Mouse (Mus musculus) embryonic facial prominence, embryonic 12.5 days (tissue): ENCODE measurements around the gene Avl9. TPM values are rescaled to one million over a fixed set of nuclear protein-coding genes. Genes with fewer than 3 reads are reported as not detected.
A peak's percentile ranks its signal among the peaks of the same experiment; 100 is the strongest.

ENCODE experiments used
- ATAC-seq: fragments of 200-750 bp; cut with Nextera tagmentation; 2 replicates; pipeline ENCODE4 v1.8.0; 2017; ENCODE audit not compliant: insufficient number of reproducible peaks, insufficient read depth, low FRiP score, low TSS enrichment
- H3K27ac ChIP-seq: fragments of 300-500 bp; sonication (generic); 2 replicates; pipeline ENCODE4 v1.5.1; 2016; ENCODE audit warnings: mild to moderate bottlenecking
- H3K27me3 ChIP-seq: fragments of 300-500 bp; sonication (generic); 2 replicates; pipeline ENCODE4 v1.6.1; 2016; ENCODE audit warnings: mild to moderate bottlenecking, moderate library complexity
- H3K36me3 ChIP-seq: fragments of 300-500 bp; sonication (generic); 2 replicates; pipeline ENCODE4 v1.6.1; 2016; ENCODE audit warnings: mild to moderate bottlenecking
- H3K4me1 ChIP-seq: fragments of 300-500 bp; sonication (generic); 2 replicates; pipeline ENCODE4 v1.6.1; 2016
- H3K4me2 ChIP-seq: fragments of 300-500 bp; sonication (generic); replicated peaks from 2 replicates; pipeline ENCODE4 v1.6.1; 2016; ENCODE audit warnings: mild to moderate bottlenecking, moderate library complexity
- H3K4me3 ChIP-seq: fragments of 300-500 bp; sonication (generic); 2 replicates; pipeline ENCODE4 v1.5.1; 2016; ENCODE audit warnings: mild to moderate bottlenecking
- H3K9ac ChIP-seq: fragments of 300-500 bp; sonication (generic); 2 replicates; pipeline ENCODE4 v1.6.1; 2016; ENCODE audit warnings: mild to moderate bottlenecking, moderate library complexity
- H3K9me3 ChIP-seq: fragments of 300-500 bp; sonication (generic); 2 replicates; pipeline ENCODE4 v1.6.1; 2016; ENCODE audit warnings: mild to moderate bottlenecking, moderate library complexity
- WGBS: fragments of 180-500 bp; shearing (Covaris S2); methylation state at CpG from one replicate; pipeline ENCODE4 v1.1.7; 2016; 5-methylcytosine and 5-hydroxymethylcytosine counted together
- polyA plus RNA-seq: library from polyadenylated mRNA; unstranded; fragments of >200 nt; fragmentation: Nextera tagmentation; extraction: Ambion mirVana; gene quantifications from 2 replicates; pipeline ENCODE4 v1.2.1, GENCODE M21; 2016

Avl9 gene
- polyA plus RNA-seq, 1 experiment from 2014 or later, result 20.1 TPM

- H3K4me2 ChIP-seq, result no peak overlapping the region
- H3K36me3 ChIP-seq, result peaks cover 36% of the 10 kb centered on the region
- H3K9ac ChIP-seq, result no peak overlapping the region
- H3K9me3 ChIP-seq, result no peaks in the 10 kb centered on the region
- ATAC-seq, result no peak
- no peaks in the 10 kb centered on the region for H3K27me3 ChIP-seq
- no peaks in the 10 kb centered on the region for H3K4me1 ChIP-seq
- no peak overlapping the region for H3K27ac ChIP-seq
- 90% methylated on average over 3 of the region's 3 CpGs for WGBS
- H3K4me3 ChIP-seq, result no peak overlapping the region
These were observed 39.0 kb downstream of the Avl9 start for GRCm38 (mm10) chr6:56753719-56754118.

GRCm38 (mm10) chr6:56756117-56756516 is 41.4 kb downstream of the Avl9 start:
- Histone ChIP-seq H3K4me3 (no peak overlapping the region), H3K9me3 (no peaks in the 10 kb centered on the region), H3K27me3 (no peaks in the 10 kb centered on the region), H3K9ac (no peak overlapping the region), H3K4me1 (no peaks in the 10 kb centered on the region), H3K4me2 (no peak overlapping the region), H3K27ac (no peak overlapping the region), H3K36me3 (peaks cover 41% of the 10 kb centered on the region)
- WGBS, result 80% methylated on average over 1 of the region's 1 CpGs
- no peak for ATAC-seq

GRCm38 (mm10) chr6:56759324-56759723 is 44.6 kb downstream of the Avl9 start:
- H3K4me1 ChIP-seq, result no peaks in the 10 kb centered on the region
- H3K27ac ChIP-seq, result no peak overlapping the region
- peaks cover 47% of the 10 kb centered on the region for H3K36me3 ChIP-seq
- H3K9ac ChIP-seq, result no peak overlapping the region
- no peaks in the 10 kb centered on the region for H3K27me3 ChIP-seq
- no peak for ATAC-seq
- H3K4me3 ChIP-seq, result no peak overlapping the region
- H3K4me2 ChIP-seq, result no peak overlapping the region
- H3K9me3 ChIP-seq, result no peaks in the 10 kb centered on the region
- 100% methylated on average over 1 of the region's 1 CpGs for WGBS

- H3K27me3 ChIP-seq, result no peaks in the 10 kb centered on the region
- no peak overlapping the region for H3K4me2 ChIP-seq
- no peaks in the 10 kb centered on the region for H3K4me1 ChIP-seq
- 70% methylated on average over 3 of the region's 3 CpGs for WGBS
- no peak; the same call in 1 of the 2 replicates for ATAC-seq
- H3K27ac ChIP-seq, result no peak overlapping the region
- H3K36me3 ChIP-seq, result 0 out of 2 replicates have a peak, but pooled peaks cover 12% of the 10 kb centered on the region
- H3K9ac ChIP-seq, result no peak overlapping the region
- no peaks in the 10 kb centered on the region for H3K9me3 ChIP-seq
- H3K4me3 ChIP-seq, result no peak overlapping the region
These were observed 50.6 kb downstream of the Avl9 start for GRCm38 (mm10) chr6:56765265-56765664.

GRCm38 (mm10) chr6:56765696-56766095 is 51.0 kb downstream of the Avl9 start:
- ATAC-seq, result no peak
- no peaks in the 10 kb centered on the region for H3K4me1 ChIP-seq
- 0 out of 2 replicates have a peak, but pooled peaks cover 12% of the 10 kb centered on the region for H3K36me3 ChIP-seq
- no peak overlapping the region for H3K4me2 ChIP-seq
- no peak overlapping the region for H3K4me3 ChIP-seq
- WGBS, result 86% methylated on average over 4 of the region's 4 CpGs
- no peak overlapping the region for H3K27ac ChIP-seq
- no peak overlapping the region for H3K9ac ChIP-seq
- H3K9me3 ChIP-seq, result no peaks in the 10 kb centered on the region
- H3K27me3 ChIP-seq, result no peaks in the 10 kb centered on the region

- no peak for ATAC-seq
- WGBS, result 85% methylated on average over 3 of the region's 3 CpGs
- no peaks in the 10 kb centered on the region for H3K4me1 ChIP-seq
- no peak overlapping the region for H3K4me2 ChIP-seq
- no peak overlapping the region for H3K9ac ChIP-seq
- no peak overlapping the region for H3K27ac ChIP-seq
- peaks cover 47% of the 10 kb centered on the region for H3K36me3 ChIP-seq
- no peak overlapping the region for H3K4me3 ChIP-seq
- H3K9me3 ChIP-seq, result no peaks in the 10 kb centered on the region
- H3K27me3 ChIP-seq, result no peaks in the 10 kb centered on the region
These were observed 61.1 kb downstream of the Avl9 start for GRCm38 (mm10) chr6:56775816-56776215.

GRCm38 (mm10) chr6:56779636-56780035 is 64.9 kb downstream of the Avl9 start:
- no peaks in the 10 kb centered on the region for H3K4me1 ChIP-seq
- H3K36me3 ChIP-seq, result peaks cover 60% of the 10 kb centered on the region
- no peak for ATAC-seq
- no peaks in the 10 kb centered on the region for H3K27me3 ChIP-seq
- H3K27ac ChIP-seq, result no peak overlapping the region
- no peaks in the 10 kb centered on the region for H3K9me3 ChIP-seq
- WGBS, result 93% methylated on average over 5 of the region's 5 CpGs
- H3K4me2 ChIP-seq, result no peak overlapping the region
- no peak overlapping the region for H3K4me3 ChIP-seq
- no peak overlapping the region for H3K9ac ChIP-seq

GRCm38 (mm10) chr6:56783561-56784272 is 69.0 kb downstream of the Avl9 start:
- Histone ChIP-seq H3K36me3 (peaks cover 52% of the 10 kb centered on the region), H3K4me1 (no peaks in the 10 kb centered on the region), H3K9ac (no peak overlapping the region), H3K9me3 (no peaks in the 10 kb centered on the region), H3K27me3 (no peaks in the 10 kb centered on the region), H3K27ac (no peak overlapping the region), H3K4me2 (no peak overlapping the region), H3K4me3 (no peak overlapping the region)
- no peak for ATAC-seq
- 86% methylated on average over 4 of the region's 4 CpGs for WGBS

GRCm38 (mm10) chr6:56785068-56785467 is 70.4 kb downstream of the Avl9 start:
- Histone ChIP-seq H3K9me3 (no peaks in the 10 kb centered on the region), H3K4me2 (no peak overlapping the region), H3K4me3 (no peak overlapping the region), H3K36me3 (peaks cover 46% of the 10 kb centered on the region), H3K9ac (no peak overlapping the region), H3K27ac (no peak overlapping the region), H3K4me1 (no peaks in the 10 kb centered on the region), H3K27me3 (no peaks in the 10 kb centered on the region)
- ATAC-seq, result no peak
- 88% methylated on average over 5 of the region's 5 CpGs for WGBS

GRCm38 (mm10) chr6:56787668-56788067 is 73.0 kb downstream of the Avl9 start:
- no peak for ATAC-seq
- Histone ChIP-seq H3K36me3 (peaks cover 34% of the 10 kb centered on the region), H3K27ac (no peak overlapping the region), H3K4me1 (no peaks in the 10 kb centered on the region), H3K4me3 (no peak overlapping the region), H3K9ac (no peak overlapping the region), H3K4me2 (no peak overlapping the region), H3K9me3 (no peaks in the 10 kb centered on the region), H3K27me3 (no peaks in the 10 kb centered on the region)
- 95% methylated on average over 2 of the region's 2 CpGs for WGBS

GRCm38 (mm10) chr6:56789336-56789735 is 74.6 kb downstream of the Avl9 start:
- Histone ChIP-seq H3K4me3 (no peak overlapping the region), H3K4me1 (no peaks in the 10 kb centered on the region), H3K9me3 (no peaks in the 10 kb centered on the region), H3K9ac (no peak overlapping the region), H3K4me2 (no peak overlapping the region), H3K36me3 (peaks cover 23% of the 10 kb centered on the region), H3K27me3 (no peaks in the 10 kb centered on the region), H3K27ac (no peak overlapping the region)
- no peak for ATAC-seq
- 88% methylated on average over 3 of the region's 3 CpGs for WGBS

GRCm38 (mm10) chr6:56794834-56795233 is 80.1 kb downstream of the Avl9 start:
- H3K9ac ChIP-seq, result no peak overlapping the region
- H3K4me2 ChIP-seq, result peak overlapping the region; percentile 71
- H3K4me3 ChIP-seq, result no peak overlapping the region
- H3K36me3 ChIP-seq, result no peaks in the 10 kb centered on the region
- WGBS, result 83% methylated on average over 5 of the region's 5 CpGs
- H3K4me1 ChIP-seq, result peaks cover 12% of the 10 kb centered on the region
- no peak for ATAC-seq
- no peaks in the 10 kb centered on the region for H3K27me3 ChIP-seq
- H3K27ac ChIP-seq, result no peak overlapping the region
- H3K9me3 ChIP-seq, result no peaks in the 10 kb centered on the region
